Mouse (Mus musculus) CH12.LX (cell line): ENCODE measurements around the gene Zfp82.
A peak's percentile ranks its signal among the peaks of the same experiment; 100 is the strongest.

Source experiments
- CTCF ChIP-seq, 2 experiments: IDR thresholded peaks in 1 of 2; conservative IDR thresholded peaks in 1 of 2; 2 replicates each; pipeline ENCODE4 v1.5.1; 2011 to 2012; ENCODE audit warnings: low read depth in 2 of 2, low read length in 2 of 2, improper control_type of control experiment in 1 of 2, inconsistent platforms in 1 of 2, mild to moderate bottlenecking in 1 of 2, moderate library complexity in 1 of 2
- MAX ChIP-seq: IDR thresholded peaks from 2 replicates; pipeline ENCODE4 v1.6.1; 2011; ENCODE audit warnings: low read length, improper control_type of control experiment

GRCm38 (mm10) chr7:30025358-30025757, 47.3 kb downstream of the Zfp82 start:
- no peak for TF ChIP-seq MAX
- TF ChIP-seq CTCF (conservative IDR thresholded peaks at IDR 0.05 in 1 of 2, IDR thresholded peaks at IDR 0.05 in 1 of 2; ENCODE audit: low read depth in 2 of 2, low read length in 2 of 2), result peak in 1 of 2 experiments; percentile 31; a peak in 1 of 4 replicates
